Mouse (Mus musculus) kidney, embryonic 16.5 days (tissue): ENCODE results near the gene Znrd1as. TPM values are rescaled to one million over a fixed set of nuclear protein-coding genes. Genes with fewer than 3 reads are reported as not detected.

Source experiments
- ATAC-seq: fragments of 200-750 bp; cut with Nextera tagmentation; 2 replicates; pipeline ENCODE4 v1.8.0; 2017; ENCODE audit warnings: moderate TSS enrichment; ENCODE audit not compliant: low FRiP score, low TSS enrichment
- H3K27ac ChIP-seq: fragments of 300-500 bp; sonication (generic); 2 replicates; pipeline ENCODE4 v1.5.1; 2014; ENCODE audit warnings: low read length
- H3K27me3 ChIP-seq: fragments of 300-500 bp; sonication (generic); 2 replicates; pipeline ENCODE4 v1.6.1; 2014; ENCODE audit warnings: low read length, control low read depth, mixed read lengths; ENCODE audit not compliant: insufficient read depth
- H3K36me3 ChIP-seq: fragments of 300-500 bp; sonication (generic); 2 replicates; pipeline ENCODE4 v1.6.1; 2014; ENCODE audit warnings: low read length, control low read depth, mixed read lengths; ENCODE audit not compliant: insufficient read depth
- H3K4me1 ChIP-seq: fragments of 300-500 bp; sonication (generic); 2 replicates; pipeline ENCODE4 v1.6.1; 2014; ENCODE audit warnings: low read length, control low read depth, mixed read lengths; ENCODE audit not compliant: insufficient read depth
- H3K4me2 ChIP-seq: fragments of 300-500 bp; sonication (generic); replicated peaks from 2 replicates; pipeline ENCODE4 v1.6.1; 2014; ENCODE audit warnings: low read depth, low read length
- H3K4me3 ChIP-seq: fragments of 300-500 bp; sonication (generic); 2 replicates; pipeline ENCODE4 v1.5.1; 2014; ENCODE audit warnings: mild to moderate bottlenecking, low read length
- H3K9ac ChIP-seq: fragments of 300-500 bp; sonication (generic); replicated peaks from 2 replicates; pipeline ENCODE4 v1.6.1; 2014; ENCODE audit warnings: low read length
- H3K9me3 ChIP-seq: fragments of 300-500 bp; sonication (generic); 2 replicates; pipeline ENCODE4 v1.6.1; 2016; ENCODE audit warnings: low read length, control low read depth
- WGBS: fragments of 180-500 bp; shearing (Covaris S2); extraction: QIAGEN DNeasy Blood & Tissue Kit; methylation state at CpG from one replicate; pipeline ENCODE4 v1.1.7; 2014; 5-methylcytosine and 5-hydroxymethylcytosine counted together
- polyA plus RNA-seq: library from polyadenylated mRNA; unstranded; fragments of >200 nt; fragmentation: Nextera tagmentation; extraction: Ambion mirVana; gene quantifications from 2 replicates; pipeline ENCODE4 v1.2.1, GENCODE M21; 2015

Gene Znrd1as
- polyA plus RNA-seq, 1 experiment from 2014 or later = 6.8 TPM

DNA sequence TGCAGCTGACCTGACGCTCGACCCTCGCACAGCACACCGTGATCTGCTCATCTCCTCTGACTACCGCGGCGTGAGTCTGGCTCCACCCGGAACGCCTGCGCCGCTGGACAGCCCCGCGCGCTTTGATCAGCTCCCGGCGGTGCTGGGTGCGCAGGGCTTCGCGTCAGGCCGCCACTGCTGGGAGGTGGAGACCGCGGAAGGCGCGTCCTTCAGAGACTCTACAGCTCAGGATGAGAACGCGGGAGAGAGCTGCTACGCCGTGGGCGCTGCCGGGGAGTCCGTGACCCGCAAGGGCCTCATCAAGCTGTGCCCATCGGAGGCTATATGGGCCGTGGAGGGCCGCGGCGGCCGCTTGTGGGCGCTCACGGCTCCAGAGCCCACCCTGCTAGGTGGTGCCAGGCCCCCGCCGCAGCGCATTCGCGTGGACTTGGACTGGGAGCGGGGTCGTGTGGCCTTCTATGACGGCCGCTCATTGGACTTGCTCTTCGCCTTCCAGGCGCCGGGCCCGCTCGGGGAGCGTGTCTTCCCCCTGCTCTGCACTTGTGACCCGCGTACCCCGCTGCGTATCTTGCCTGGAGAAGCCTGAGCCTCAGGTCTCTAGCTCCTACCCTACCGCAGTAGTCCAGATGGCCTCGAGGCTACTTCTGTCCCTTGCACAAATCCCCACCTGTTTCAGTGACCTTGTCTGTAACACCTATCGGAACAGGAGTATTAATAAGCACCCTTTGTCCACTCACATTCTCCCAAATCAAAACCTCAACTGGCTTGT lies 11.2 kb upstream of the Znrd1as start:
- Histone ChIP-seq H3K36me3 (peaks cover 6% of the 10 kb centered on the region; the same call in 1 of the 2 replicates), H3K4me3 (peak overlapping the region; percentile 62), H3K27me3 (peaks cover 46% of the 10 kb centered on the region), H3K4me2 (peak overlapping the region; percentile 97), H3K9me3 (no peaks in the 10 kb centered on the region), H3K27ac (no peak overlapping the region), H3K4me1 (peaks cover 24% of the 10 kb centered on the region), H3K9ac (peak overlapping the region; percentile 77)
- ATAC-seq = peak; percentile 47
- WGBS = 1% methylated on average over 57 of the region's 62 CpGs

- Histone ChIP-seq H3K36me3 (peaks cover 6% of the 10 kb centered on the region; the same call in 1 of the 2 replicates), H3K4me2 (no peak overlapping the region), H3K27me3 (peaks cover 35% of the 10 kb centered on the region), H3K9me3 (no peaks in the 10 kb centered on the region), H3K4me1 (peaks cover 15% of the 10 kb centered on the region), H3K4me3 (no peak overlapping the region), H3K9ac (no peak overlapping the region), H3K27ac (no peak overlapping the region)
- ATAC-seq = no peak
- 79% methylated on average over 1 of the region's 1 CpGs for WGBS
Measured at GRCm38 (mm10) chr17:36948286-36948685, 10.1 kb upstream of the Znrd1as start.

GRCm38 (mm10) chr17:36949265-36949664 lies 9.1 kb upstream of the Znrd1as start:
- ATAC-seq = no peak
- H3K4me3 ChIP-seq = no peak overlapping the region
- H3K4me1 ChIP-seq = peaks cover 14% of the 10 kb centered on the region
- H3K9me3 ChIP-seq = no peaks in the 10 kb centered on the region
- H3K36me3 ChIP-seq = peaks cover 6% of the 10 kb centered on the region; the same call in 1 of the 2 replicates
- H3K4me2 ChIP-seq = no peak overlapping the region
- no peak overlapping the region for H3K9ac ChIP-seq
- peaks cover 25% of the 10 kb centered on the region for H3K27me3 ChIP-seq
- WGBS = 89% methylated on average over 8 of the region's 8 CpGs
- H3K27ac ChIP-seq = no peak overlapping the region

DNA sequence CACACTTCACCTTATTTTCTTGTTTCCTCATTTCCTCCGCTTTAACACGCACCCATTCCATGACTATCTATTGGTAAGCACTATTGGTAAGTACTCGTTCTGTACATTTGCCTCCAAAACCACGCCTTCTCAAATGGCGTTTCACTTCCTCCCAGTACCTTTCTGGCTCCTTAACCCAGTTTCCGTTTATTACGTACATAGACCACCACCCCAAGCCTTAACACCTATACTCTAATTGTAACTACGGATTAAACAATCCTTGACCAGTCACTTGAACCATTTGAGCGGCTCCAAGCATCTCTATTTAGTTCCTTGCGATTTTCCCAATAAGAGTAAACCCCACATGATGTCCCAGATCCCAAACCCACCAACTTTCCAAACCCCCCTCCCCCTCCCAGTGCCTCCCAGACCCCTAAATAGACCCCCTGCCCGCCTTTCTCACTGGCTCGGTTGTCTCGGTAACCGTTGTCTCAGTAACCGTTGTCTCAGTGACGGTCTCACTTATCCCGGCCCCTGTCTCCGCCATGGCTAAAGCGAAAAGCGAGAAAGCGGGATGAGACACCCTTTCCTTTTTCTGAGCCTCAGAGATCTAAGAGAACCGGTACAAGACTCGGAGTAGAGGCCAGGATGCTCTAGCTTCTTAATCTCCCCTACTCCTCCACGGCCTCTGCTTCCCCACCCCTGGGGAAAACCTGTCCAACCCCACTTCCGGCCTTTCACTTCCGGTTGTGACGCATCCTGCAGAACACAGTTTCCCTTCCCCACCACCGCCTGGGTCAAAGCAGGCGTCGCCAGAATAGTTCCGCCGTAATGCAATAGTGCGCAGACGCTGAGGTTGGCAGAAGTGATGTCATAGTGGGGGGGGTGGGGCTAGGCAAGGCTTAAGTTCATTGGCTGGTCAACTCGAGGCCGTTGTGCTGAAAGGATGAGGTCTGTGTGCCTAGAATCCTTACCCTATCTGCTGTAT lies 7.1 kb upstream of the Znrd1as start, which contains the start of gene Ppp1r11:
Gene Ppp1r11 (minus strand): TSS at position 761 of the 967 bp plus-strand sequence.
- peak within 1 kb of the TSS; percentile 87 for H3K4me3 ChIP-seq
- WGBS = 2% methylated on average over 36 of the region's 36 CpGs

DNA sequence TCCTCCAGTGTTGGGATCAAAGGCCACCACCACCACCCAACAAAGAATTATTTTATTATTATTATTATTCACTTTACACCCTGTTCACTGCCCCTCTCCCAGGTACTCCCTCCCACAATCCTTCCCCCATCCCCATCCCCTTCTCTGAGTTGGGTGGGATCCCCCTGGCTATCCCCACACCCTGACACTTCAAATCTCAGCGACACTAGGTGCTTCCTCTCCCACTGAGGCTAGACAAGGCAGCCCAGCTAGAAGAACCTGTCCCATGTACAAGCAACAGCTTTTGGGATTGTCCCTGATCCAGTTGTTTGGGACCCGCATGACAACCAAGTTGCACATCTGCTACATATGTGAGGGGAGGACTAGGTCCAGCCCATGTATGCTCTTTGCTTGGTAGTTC lies 5.8 kb upstream of the Znrd1as start:
- H3K4me3 ChIP-seq = no peak overlapping the region
- no peak for ATAC-seq

More for the DNA sequence above, 7.1 kb upstream of the Znrd1as start, which contains the start of gene Ppp1r11:
- Histone ChIP-seq H3K4me1 (peaks cover 14% of the 10 kb centered on the region), H3K27ac (peak within 1 kb of the TSS; percentile 76), H3K9ac (peak within 1 kb of the TSS; percentile 87), H3K9me3 (no peaks in the 10 kb centered on the region), H3K36me3 (peaks cover 8% of the 10 kb centered on the region; the same call in 1 of the 2 replicates), H3K27me3 (peaks cover 5% of the 10 kb centered on the region), H3K4me2 (peak within 1 kb of the TSS; percentile 91)
- ATAC-seq = peak; percentile 97

DNA sequence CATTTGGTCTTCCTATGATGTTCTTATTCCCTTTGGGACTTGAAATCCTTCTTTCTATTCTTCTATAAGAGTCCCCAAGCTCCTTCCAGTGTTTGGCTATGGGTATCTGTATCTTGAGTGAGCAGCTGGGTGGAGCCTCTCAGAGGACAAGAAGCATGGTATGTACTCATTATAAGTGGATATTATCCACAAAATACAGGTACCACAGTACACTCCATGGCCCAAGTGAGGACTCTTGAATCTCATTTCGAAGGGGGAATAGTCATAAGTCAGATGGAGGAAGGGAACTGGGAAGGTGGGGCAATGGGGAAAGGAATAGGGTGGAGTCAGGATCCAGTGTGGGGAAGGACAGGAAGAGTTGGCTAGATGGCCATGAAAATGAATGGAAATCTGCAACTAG lies 5.3 kb upstream of the Znrd1as start:
- Histone ChIP-seq H3K9me3 (no peaks in the 10 kb centered on the region), H3K4me1 (peaks cover 13% of the 10 kb centered on the region), H3K9ac (no peak overlapping the region), H3K27ac (no peak overlapping the region), H3K27me3 (no peaks in the 10 kb centered on the region), H3K4me2 (no peak overlapping the region), H3K4me3 (no peak overlapping the region), H3K36me3 (peaks cover 12% of the 10 kb centered on the region)
- 86% methylated on average over 1 of the region's 1 CpGs for WGBS
- ATAC-seq = no peak

More for the DNA sequence above, 5.8 kb upstream of the Znrd1as start:
- Histone ChIP-seq H3K27me3 (no peaks in the 10 kb centered on the region), H3K27ac (no peak overlapping the region), H3K9ac (no peak overlapping the region), H3K36me3 (peaks cover 12% of the 10 kb centered on the region), H3K9me3 (no peaks in the 10 kb centered on the region), H3K4me1 (peaks cover 13% of the 10 kb centered on the region), H3K4me2 (no peak overlapping the region)
- WGBS = 90% methylated on average over 2 of the region's 2 CpGs

DNA sequence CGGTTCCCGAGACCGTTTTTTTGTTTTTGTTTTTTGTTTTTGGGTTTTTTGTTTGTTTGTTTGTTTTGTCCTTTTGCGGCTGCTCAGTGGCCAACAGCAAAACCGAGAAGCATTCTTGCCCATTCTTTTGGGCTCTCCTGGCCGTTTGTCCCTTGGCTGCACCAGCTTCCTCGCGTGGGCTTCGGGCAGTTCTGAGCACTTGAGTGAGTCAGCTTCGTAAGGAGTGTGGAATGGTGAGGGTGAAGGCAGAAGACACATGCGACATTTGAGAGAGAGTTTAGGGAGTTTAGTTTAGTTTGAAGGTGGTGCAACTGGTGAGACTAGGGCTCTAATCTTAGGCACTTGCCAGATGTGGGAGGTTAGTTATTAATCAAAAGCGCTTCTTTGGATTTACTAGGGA lies 492 bp downstream of the Znrd1as start:
- no peak for ATAC-seq
- Histone ChIP-seq H3K4me1 (peaks cover 11% of the 10 kb centered on the region), H3K4me3 (peak overlapping the region; percentile 78), H3K9ac (peak overlapping the region; percentile 86), H3K36me3 (peaks cover 6% of the 10 kb centered on the region; the same call in 1 of the 2 replicates), H3K9me3 (no peaks in the 10 kb centered on the region), H3K27ac (no peak overlapping the region), H3K4me2 (peak overlapping the region; percentile 92), H3K27me3 (no peaks in the 10 kb centered on the region)
- WGBS = 9% methylated on average over 12 of the region's 12 CpGs

- no peak for ATAC-seq
- Histone ChIP-seq H3K4me2 (no peak overlapping the region), H3K4me1 (peaks cover 11% of the 10 kb centered on the region), H3K4me3 (no peak overlapping the region), H3K27ac (no peak overlapping the region), H3K36me3 (peaks cover 4% of the 10 kb centered on the region; the same call in 1 of the 2 replicates), H3K27me3 (no peaks in the 10 kb centered on the region), H3K9ac (no peak overlapping the region), H3K9me3 (no peaks in the 10 kb centered on the region)
- 68% methylated on average over 1 of the region's 1 CpGs for WGBS
Measured at GRCm38 (mm10) chr17:36961125-36961524, 2.7 kb downstream of the Znrd1as start.

DNA sequence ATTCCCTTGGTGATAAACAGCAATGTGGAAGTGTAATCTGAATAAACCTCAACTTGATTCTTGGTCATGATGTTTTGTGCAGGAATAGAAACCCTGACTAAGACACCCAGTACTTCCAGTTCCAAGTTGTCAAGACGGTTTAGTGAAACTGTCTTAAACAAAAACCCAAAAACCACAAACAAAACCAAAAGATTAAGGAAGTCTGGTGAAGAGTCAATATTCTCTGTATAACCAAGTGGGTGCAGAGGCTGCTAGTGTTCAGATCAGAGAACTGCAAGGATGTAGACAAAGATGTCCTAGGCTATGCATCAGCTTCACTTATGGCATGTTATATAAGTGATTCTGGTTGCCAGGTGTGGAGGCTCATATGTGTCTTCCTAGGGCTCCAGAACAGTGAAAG lies 8.5 kb downstream of the Znrd1as start:
- no peak overlapping the region for H3K4me2 ChIP-seq
- WGBS = 88% methylated on average over 1 of the region's 1 CpGs
- no peak overlapping the region for H3K4me3 ChIP-seq
- H3K27ac ChIP-seq = no peak overlapping the region
- H3K27me3 ChIP-seq = no peaks in the 10 kb centered on the region
- no peaks in the 10 kb centered on the region for H3K36me3 ChIP-seq
- no peaks in the 10 kb centered on the region for H3K4me1 ChIP-seq
- no peak overlapping the region for H3K9ac ChIP-seq
- ATAC-seq = no peak
- no peaks in the 10 kb centered on the region for H3K9me3 ChIP-seq
